ENCODE assay signal across 26 mouse cellular contexts in genomic region chr10:15244376-15245262, GRCm38 (mm10).
DNase-seq lines count a peak whose midpoint lies in the region; ATAC-seq and TF ChIP-seq lines count a peak whose summit lies in the region.
"Had no signal": no experiment of that assay in that cellular context is flagged by ENCODE, and none has a peak within 500 bp of the region (broad histone marks: within the 10 kb centered on the region; RNA-seq: fewer than 3 reads in every experiment).

No protein-coding gene starts in this region.

- 0 out of 2 replicates have a peak overlapping the region, but pooled peaks have one; percentile 25 for H3K27ac ChIP-seq in lung, embryonic 16.5 days (ENCODE audit: low read length)
- H3K27ac ChIP-seq: embryonic facial prominence, embryonic 12.5 days; embryonic facial prominence, embryonic 15.5 days; forebrain, embryonic 12.5 days; forebrain, embryonic 15.5 days; heart, embryonic 15.5 days; hindbrain, embryonic 10.5 days; hindbrain, embryonic 13.5 days had no signal

- H3ac ChIP-seq in myocyte (ENCODE audit: control insufficient read depth, insufficient read length): no peak overlapping the region

- no peaks in the 10 kb centered on the region for H3K36me3 ChIP-seq in lung, embryonic 16.5 days (ENCODE audit: control insufficient read depth, insufficient read depth, low read length)
- H3K36me3 ChIP-seq in myocyte (ENCODE audit: control insufficient read depth, insufficient read depth): no peaks in the 10 kb centered on the region
- H3K36me3 ChIP-seq: embryonic facial prominence, embryonic 12.5 days; embryonic facial prominence, embryonic 15.5 days; forebrain, embryonic 12.5 days; forebrain, embryonic 15.5 days; heart, embryonic 12.5 days; heart, embryonic 15.5 days; hindbrain, embryonic 10.5 days; hindbrain, embryonic 13.5 days had no signal

- H3K4me1 ChIP-seq in lung, embryonic 16.5 days (replicated peaks; ENCODE audit: control insufficient read depth, insufficient read depth, low read length): no peaks in the 10 kb centered on the region
- H3K4me1 ChIP-seq: embryonic facial prominence, embryonic 12.5 days; embryonic facial prominence, embryonic 15.5 days; forebrain, embryonic 12.5 days; heart, embryonic 12.5 days; heart, embryonic 15.5 days; hindbrain, embryonic 10.5 days; hindbrain, embryonic 13.5 days had no signal

- whole genome bisulfite sequencing in lung, embryonic 16.5 days: 38% methylated on average over 6 of the region's 6 CpGs

- no peak overlapping the region for H3K4me3 ChIP-seq in lung, embryonic 16.5 days (ENCODE audit: low read length)
- no peak overlapping the region for H3K4me3 ChIP-seq in myocyte
- H3K4me3 ChIP-seq: embryonic facial prominence, embryonic 12.5 days; embryonic facial prominence, embryonic 15.5 days; erythroblast, embryonic 14.5 days; forebrain, embryonic 12.5 days; forebrain, embryonic 15.5 days; heart, embryonic 12.5 days; heart, embryonic 15.5 days; hindbrain, embryonic 10.5 days; hindbrain, embryonic 13.5 days had no signal

- no peaks in the 10 kb centered on the region for H3K79me2 ChIP-seq in myocyte (ENCODE audit: control insufficient read depth, insufficient read depth)

- no peak for DNase-seq in lung, postnatal 36 days
- peak; percentile 78 for DNase-seq in 3T3-L1 (ENCODE audit: low read depth, low spot score)
- DNase-seq in 416B (ENCODE audit: low read depth): peak; percentile 21
- DNase-seq: adrenal gland, postnatal 10 days; adrenal gland, postnatal 36 days; B cell, adult 2 months; cerebellum, adult 18-20 months; cerebellum, adult 9-11 months; cerebellum, postnatal 25 days; gastrocnemius, postnatal 25 days; heart, adult 18-20 months; heart, postnatal 10 days; heart, postnatal 36 days had no signal

- peak; percentile 49 for ATAC-seq in lung, embryonic 16.5 days (ENCODE audit: low read depth)
- no peak for ATAC-seq in activated CD4-positive, CD25-positive, alpha-beta regulatory T cell, adult 4 months
- ATAC-seq: forebrain, embryonic 15.5 days; hindbrain, embryonic 16.5 days had no signal

- no peak overlapping the region for H3K9ac ChIP-seq in lung, embryonic 16.5 days (ENCODE audit: low read length)
- H3K9ac ChIP-seq: embryonic facial prominence, embryonic 12.5 days; embryonic facial prominence, embryonic 15.5 days; forebrain, embryonic 12.5 days; forebrain, embryonic 15.5 days; heart, embryonic 12.5 days; heart, embryonic 15.5 days; hindbrain, embryonic 13.5 days had no signal

- H3K27me3 ChIP-seq in lung, embryonic 16.5 days (ENCODE audit: control insufficient read depth, insufficient read depth, low read depth, low read length): no peaks in the 10 kb centered on the region
- no peaks in the 10 kb centered on the region for H3K27me3 ChIP-seq in myocyte (ENCODE audit: control insufficient read depth, insufficient read depth, insufficient read length)
- H3K27me3 ChIP-seq: embryonic facial prominence, embryonic 12.5 days; embryonic facial prominence, embryonic 15.5 days; forebrain, embryonic 12.5 days; forebrain, embryonic 15.5 days; heart, embryonic 12.5 days; heart, embryonic 15.5 days; hindbrain, embryonic 13.5 days had no signal

- no peaks in the 10 kb centered on the region for H3K9me3 ChIP-seq in lung, embryonic 16.5 days (ENCODE audit: control insufficient read depth, low read length)
- H3K9me3 ChIP-seq: embryonic facial prominence, embryonic 12.5 days; embryonic facial prominence, embryonic 15.5 days; forebrain, embryonic 12.5 days; forebrain, embryonic 15.5 days; heart, embryonic 12.5 days; heart, embryonic 15.5 days; hindbrain, embryonic 10.5 days; hindbrain, embryonic 13.5 days had no signal

- TF ChIP-seq POLR2A in myocyte (IDR thresholded peaks at IDR 0.05; ENCODE audit: insufficient read length, low read depth): no peak

- H3K4me2 ChIP-seq in lung, embryonic 16.5 days (ENCODE audit: low read depth, low read length): no peak overlapping the region
- peak overlapping the region; percentile 39 for H3K4me2 ChIP-seq in myocyte (ENCODE audit: low read depth)
- H3K4me2 ChIP-seq: embryonic facial prominence, embryonic 12.5 days; embryonic facial prominence, embryonic 15.5 days; forebrain, embryonic 12.5 days; forebrain, embryonic 15.5 days; heart, embryonic 12.5 days; heart, embryonic 15.5 days; hindbrain, embryonic 13.5 days had no signal

TF ChIP-seq in myocyte, 11 proteins besides CTCF, POLR2A, EP300 and RAD21:
- TF ChIP-seq CEBPB (IDR thresholded peaks at IDR 0.05; ENCODE audit: insufficient read depth, poor library complexity, severe bottlenecking) (peak; percentile 83; the same call in 1 of the 2 replicates), MYOG (IDR thresholded peaks at IDR 0.05; ENCODE audit: control insufficient read depth in 1 of 3, insufficient read depth in 1 of 3, insufficient read length in 2 of 3, low read depth in 2 of 3) (no peak)
